Mouse (Mus musculus) liver, adult 2 months (tissue): ENCODE measurements around the gene Lipa.

ENCODE experiments used
- CTCF ChIP-seq: fragments of 200-500 bp; IDR thresholded peaks from 2 replicates; pipeline ENCODE4 v1.5.1; 2011; ENCODE audit warnings: low read depth, low read length, control low read depth
- POLR2A ChIP-seq: fragments of 200-500 bp; IDR thresholded peaks from 2 replicates; pipeline ENCODE4 v1.6.1; 2011; ENCODE audit warnings: low read length, control low read depth; ENCODE audit not compliant: insufficient read depth; ENCODE audit errors: extremely low read depth

- TF ChIP-seq CTCF (no peak), POLR2A (no peak)
Observed at GRCm38 (mm10) chr19:34526321-34526923, 852 bp downstream of the Lipa start.
